Mouse (Mus musculus) skeletal muscle tissue, postnatal 0 days (tissue): ENCODE data around the gene Olfr102. TPM values are rescaled to one million over a fixed set of nuclear protein-coding genes. Genes with fewer than 3 reads are reported as not detected.

ENCODE experiments used
- polyA plus RNA-seq: library from polyadenylated mRNA; unstranded; fragments of >200 nt; fragmentation: Nextera tagmentation; extraction: Ambion mirVana; gene quantifications from 2 replicates; pipeline ENCODE4 v1.2.1, GENCODE M21; 2015

Gene Olfr102
- not detected in 2 replicates for polyA plus RNA-seq

DNA sequence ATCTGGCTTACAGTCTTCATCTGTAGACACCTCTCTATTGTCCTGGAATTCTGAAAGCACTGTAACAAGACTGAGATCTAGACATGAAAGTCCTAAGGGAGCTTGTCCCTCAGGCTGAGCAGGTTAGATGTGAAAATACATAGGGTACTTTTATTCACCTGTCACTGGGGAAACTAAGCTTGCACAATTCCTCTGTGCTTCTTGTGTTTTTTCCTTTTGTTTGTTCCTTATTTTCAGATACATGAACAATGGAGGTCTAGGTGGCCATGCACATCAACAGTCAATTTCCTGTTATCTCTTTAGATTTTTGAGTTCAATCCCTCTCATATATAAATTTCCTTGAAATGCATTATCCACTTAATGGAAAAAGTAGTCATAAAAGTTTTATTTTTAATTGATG lies at the start of gene Olfr102:
TSS of gene Olfr102 (minus strand) at position 101 of the 400 bp plus-strand sequence.

DNA sequence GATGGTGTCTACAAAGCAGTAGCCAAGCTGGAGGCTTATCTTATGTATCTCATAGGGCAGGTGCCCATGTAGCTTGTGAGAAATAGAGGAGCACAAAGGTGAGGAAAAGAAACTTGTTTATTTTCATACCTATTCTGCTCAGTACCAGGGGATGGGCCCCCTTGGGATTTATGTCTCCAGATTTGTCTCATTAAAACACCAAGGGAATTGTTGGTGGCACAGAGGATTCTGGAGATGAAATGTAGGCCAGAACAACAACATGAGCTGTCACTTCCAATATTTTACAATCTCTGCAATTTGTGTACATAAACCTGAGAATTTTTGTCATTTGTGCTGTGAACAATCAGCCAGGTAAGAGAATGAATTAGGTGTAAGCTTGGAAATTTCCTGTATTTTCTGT lies 42.4 kb upstream of the Olfr102 start, which contains the start of gene Olfr104-ps:
TSS of gene Olfr104-ps (plus strand) at position 301 of the 400 bp plus-strand sequence.

DNA sequence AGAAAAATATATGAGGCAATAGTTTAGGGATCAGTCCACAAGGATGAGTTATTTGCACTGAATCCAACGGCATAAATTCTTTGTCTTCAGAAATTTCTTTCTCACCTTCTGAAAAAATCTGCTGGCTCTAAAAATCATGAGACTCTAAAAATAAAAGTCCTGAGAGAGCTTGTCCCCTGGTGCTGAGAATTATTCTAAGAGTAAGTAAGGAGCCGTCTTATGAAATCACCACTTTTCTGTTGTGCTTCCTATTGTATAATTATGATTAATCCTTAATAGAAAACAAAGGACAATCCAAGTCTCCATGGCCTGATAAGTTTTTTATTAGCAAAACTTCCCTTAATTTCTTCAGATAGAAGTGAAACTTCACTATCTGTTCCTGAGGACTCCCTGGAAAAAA lies 22.7 kb upstream of the Olfr102 start, which contains the start of gene Olfr103:
TSS of gene Olfr103 (minus strand) at position 101 of the 400 bp plus-strand sequence.

DNA sequence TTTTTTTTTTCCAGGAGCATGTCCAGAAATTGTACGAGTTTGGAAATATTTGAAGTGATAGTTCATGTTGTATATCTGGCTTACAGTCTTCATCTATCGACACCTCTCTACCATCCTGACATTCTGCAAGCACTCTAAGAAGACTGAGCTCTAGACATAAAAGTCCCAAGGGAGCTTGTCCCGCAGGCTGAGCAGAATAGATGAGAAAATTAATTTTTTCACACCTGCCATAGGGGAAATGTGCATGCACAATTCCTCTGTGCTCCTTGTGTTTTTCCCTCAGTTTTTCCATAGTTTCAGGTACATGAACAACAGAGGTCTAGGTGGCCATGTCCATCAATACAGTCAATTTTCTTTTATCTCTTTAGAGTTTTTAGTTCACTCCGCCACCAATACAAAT lies 12.6 kb downstream of the Olfr102 start, which contains the start of gene Olfr101:
TSS of gene Olfr101 (minus strand) at position 101 of the 400 bp plus-strand sequence.

DNA sequence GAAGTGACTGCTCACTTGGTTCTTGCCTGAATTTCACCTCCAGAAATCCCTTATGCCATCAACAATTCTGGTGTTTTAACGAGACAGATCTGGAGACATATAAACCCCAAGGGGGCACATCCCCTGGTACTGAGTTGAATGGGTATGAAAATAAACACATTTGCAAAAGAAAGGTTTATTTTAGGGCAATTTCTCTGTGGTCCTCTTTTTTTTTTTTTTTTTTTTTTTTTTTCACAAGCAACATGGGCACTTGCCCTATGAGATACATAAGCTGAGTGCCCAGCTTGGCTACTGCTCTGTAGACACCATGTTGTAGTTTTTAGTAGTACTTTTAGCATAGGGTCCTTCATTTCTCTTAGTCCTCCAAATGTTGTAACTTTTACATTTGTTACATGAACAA lies 33.5 kb downstream of the Olfr102 start, which contains the start of gene Olfr99:
TSS of gene Olfr99 (minus strand) at position 101 of the 400 bp plus-strand sequence.

DNA sequence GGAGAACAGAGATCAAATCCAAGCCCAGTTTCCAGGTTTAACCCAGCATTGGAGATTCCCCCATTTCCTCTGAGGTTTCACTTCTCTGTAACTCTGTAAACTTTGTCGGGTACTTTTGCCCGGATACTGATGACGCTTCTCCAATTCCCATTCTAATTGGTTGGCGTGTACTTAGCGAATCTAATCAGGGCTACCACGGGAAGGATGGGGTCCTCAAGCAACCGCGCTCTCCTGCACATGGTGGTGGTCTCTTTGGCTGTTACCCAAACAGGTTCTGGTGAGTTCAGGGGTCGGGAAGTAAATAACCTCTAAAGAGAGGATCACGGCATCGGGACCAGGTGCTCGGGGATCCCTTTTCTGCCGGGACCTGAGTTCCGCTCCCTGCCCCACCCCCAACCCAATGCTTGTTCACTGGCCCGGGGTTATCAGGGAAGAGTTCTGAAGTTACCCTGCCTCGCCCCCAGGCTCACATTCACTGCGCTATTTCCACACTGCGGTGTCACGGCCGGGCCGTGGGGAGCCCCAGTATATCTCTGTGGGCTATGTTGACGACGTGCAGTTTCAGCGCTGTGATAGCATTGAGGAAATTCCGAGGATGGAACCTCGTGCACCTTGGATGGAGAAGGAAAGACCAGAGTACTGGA lies 46.7 kb downstream of the Olfr102 start, which contains the start of gene H2-M3:
TSS of gene H2-M3 (plus strand) at position 163 of the 644 bp plus-strand sequence.

DNA sequence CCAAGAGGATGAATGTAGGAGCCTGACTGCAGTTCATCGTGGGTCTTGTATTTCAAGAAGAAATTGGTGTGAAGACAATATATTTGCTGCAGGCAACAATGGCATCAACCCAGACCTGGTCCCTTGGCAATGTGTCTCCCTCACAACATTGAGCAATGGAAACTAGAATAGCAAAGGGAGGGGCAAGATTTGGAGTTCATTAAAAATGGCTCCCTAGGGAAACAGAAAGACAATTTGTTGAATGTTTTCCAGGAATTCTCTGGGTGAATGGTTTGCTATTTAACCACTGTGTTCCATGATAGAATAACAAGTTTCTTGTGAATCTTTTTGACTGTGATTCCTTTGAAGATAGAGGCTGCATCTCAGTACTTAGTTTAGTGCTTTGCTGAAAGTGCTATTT lies 53.2 kb downstream of the Olfr102 start, which contains the start of gene Olfr98:
TSS of gene Olfr98 (minus strand) at position 124 of the 400 bp plus-strand sequence.

Other genes starting within 250 kb of the Olfr102 start
- gene Olfr90, start 228.6 kb downstream of the Olfr102 start, polyA plus RNA-seq, result not detected in 2 replicates
- not detected in 2 replicates for gene Olfr91, start 218.8 kb downstream of the Olfr102 start, polyA plus RNA-seq
- not detected in 2 replicates for gene Olfr92, start 197.0 kb downstream of the Olfr102 start, polyA plus RNA-seq
- gene Olfr93, start 155.6 kb downstream of the Olfr102 start, polyA plus RNA-seq, result not detected in 2 replicates
- gene Ubd, start 123.2 kb downstream of the Olfr102 start, polyA plus RNA-seq, result 0.61 TPM in 1 of 2 replicates, not detected in the other
- not detected in 2 replicates for gene Olfr94, start 116.1 kb downstream of the Olfr102 start, polyA plus RNA-seq
- not detected in 2 replicates for gene Olfr95, start 103.9 kb downstream of the Olfr102 start, polyA plus RNA-seq
- not detected in 2 replicates for gene Olfr96, start 96.9 kb downstream of the Olfr102 start, polyA plus RNA-seq
- gene Olfr97, start 79.7 kb downstream of the Olfr102 start, polyA plus RNA-seq, result not detected in 2 replicates
- not detected in 2 replicates for gene Olfr98, start 53.3 kb downstream of the Olfr102 start, polyA plus RNA-seq
- gene H2-M3, start 46.8 kb downstream of the Olfr102 start, polyA plus RNA-seq, result 2.7 and 3.8 TPM in 2 replicates
- not detected in 2 replicates for gene Olfr99, start 33.6 kb downstream of the Olfr102 start, polyA plus RNA-seq
- gene Olfr101, start 12.7 kb downstream of the Olfr102 start, polyA plus RNA-seq, result not detected in 2 replicates
- gene Olfr103, start 22.6 kb upstream of the Olfr102 start, polyA plus RNA-seq, result not detected in 2 replicates
- not detected in 2 replicates for gene Olfr104-ps, start 42.5 kb upstream of the Olfr102 start, polyA plus RNA-seq
- not detected in 2 replicates for gene Olfr105-ps, start 62.0 kb upstream of the Olfr102 start, polyA plus RNA-seq
- not detected in 2 replicates for gene Olfr106-ps, start 73.3 kb upstream of the Olfr102 start, polyA plus RNA-seq
- not detected in 2 replicates for gene Olfr107, start 82.2 kb upstream of the Olfr102 start, polyA plus RNA-seq
- gene Olfr108, start 128.4 kb upstream of the Olfr102 start, polyA plus RNA-seq, result not detected in 2 replicates
- gene Olfr109, start 141.9 kb upstream of the Olfr102 start, polyA plus RNA-seq, result not detected in 2 replicates
- gene H2-M2, start 166.5 kb upstream of the Olfr102 start, polyA plus RNA-seq, result not detected in 2 replicates
- gene Olfr110, start 175.4 kb upstream of the Olfr102 start, polyA plus RNA-seq, result not detected in 2 replicates
- not detected in 2 replicates for gene Olfr111, start 191.0 kb upstream of the Olfr102 start, polyA plus RNA-seq